Comparison of ENCODE assay signal across 21 mouse cellular contexts in the genomic region with DNA sequence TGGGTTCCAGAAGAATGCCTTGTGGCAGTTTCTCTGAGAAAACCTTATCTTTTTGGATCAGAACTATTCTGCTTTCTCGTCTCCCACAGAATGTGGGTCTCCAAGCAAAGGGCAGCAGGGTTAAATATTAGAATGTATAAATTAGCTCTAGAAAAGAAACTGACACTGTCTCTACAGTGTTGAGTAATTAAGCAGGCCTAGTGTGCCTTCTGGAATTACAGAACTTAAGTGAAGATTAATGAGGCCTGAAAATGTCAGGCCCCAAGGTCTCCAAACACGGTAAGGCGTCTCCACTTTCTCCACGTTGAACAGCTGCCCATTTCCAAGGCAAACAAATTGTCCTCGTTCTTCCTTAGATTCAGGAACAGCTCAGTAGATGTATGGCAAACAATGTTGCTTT.
DNase-seq lines count a peak whose midpoint lies in the region; ATAC-seq lines count a peak whose summit lies in the region.
"Had no signal": no experiment of that assay in that cellular context is flagged by ENCODE, and none has a peak within 500 bp of the region (broad histone marks: within the 10 kb centered on the region; RNA-seq: fewer than 3 reads in every experiment).

No protein-coding gene starts in this region.

- peak; percentile 55; the same call in 1 of the 2 replicates for ATAC-seq in kidney, embryonic 14.5 days (ENCODE audit: low FRiP score, low TSS enrichment)
- ATAC-seq in kidney, embryonic 16.5 days (ENCODE audit: low FRiP score, low TSS enrichment) = peak; percentile 77; the same call in 1 of the 2 replicates
- ATAC-seq: forebrain, embryonic 14.5 days; forebrain, embryonic 16.5 days had no signal

- WGBS in kidney, embryonic 14.5 days = 10% methylated on average over 5 of the region's 5 CpGs
- 19% methylated on average over 5 of the region's 5 CpGs for WGBS in kidney, embryonic 16.5 days

- no peak overlapping the region for H3K4me2 ChIP-seq in kidney, embryonic 14.5 days (replicated peaks; ENCODE audit: low read depth, low read length)
- no peak overlapping the region for H3K4me2 ChIP-seq in kidney, embryonic 16.5 days (replicated peaks; ENCODE audit: low read depth, low read length)
- H3K4me2 ChIP-seq: embryonic facial prominence, embryonic 13.5 days; embryonic facial prominence, embryonic 15.5 days; forebrain, embryonic 12.5 days had no signal

- no peak for DNase-seq in kidney, adult 11 months
- DNase-seq in kidney, adult 8-10 months = no peak
- DNase-seq: adrenal gland, adult 2 months; adrenal gland, postnatal 10 days; adrenal gland, postnatal 25 days; cerebellum, adult 11 months; cerebellum, adult 18-20 months; cerebellum, adult 8-10 months; cerebellum, adult 9-11 months; cerebellum, postnatal 14 days; cerebellum, postnatal 36 days; embryo, embryonic 11 days had no signal

- H3K9me3 ChIP-seq in kidney, embryonic 14.5 days (ENCODE audit: control insufficient read depth, low read length) = no peaks in the 10 kb centered on the region
- H3K9me3 ChIP-seq in kidney, embryonic 16.5 days (ENCODE audit: low read length) = no peaks in the 10 kb centered on the region
- H3K9me3 ChIP-seq: embryonic facial prominence, embryonic 13.5 days; embryonic facial prominence, embryonic 15.5 days; forebrain, embryonic 10.5 days; forebrain, embryonic 12.5 days had no signal

- no peak overlapping the region for H3K27ac ChIP-seq in kidney, embryonic 14.5 days (ENCODE audit: low read depth, low read length)
- H3K27ac ChIP-seq in kidney, embryonic 16.5 days (ENCODE audit: low read length) = no peak overlapping the region
- H3K27ac ChIP-seq: embryonic facial prominence, embryonic 13.5 days; embryonic facial prominence, embryonic 15.5 days; forebrain, embryonic 10.5 days; forebrain, embryonic 12.5 days had no signal

- H3K9ac ChIP-seq in kidney, embryonic 14.5 days (ENCODE audit: low read depth, low read length) = no peak overlapping the region
- H3K9ac ChIP-seq in kidney, embryonic 16.5 days (replicated peaks; ENCODE audit: low read length) = no peak overlapping the region
- H3K9ac ChIP-seq: embryonic facial prominence, embryonic 13.5 days; embryonic facial prominence, embryonic 15.5 days; forebrain, embryonic 12.5 days had no signal

- no peaks in the 10 kb centered on the region for H3K27me3 ChIP-seq in kidney, embryonic 14.5 days (ENCODE audit: control insufficient read depth, insufficient read depth, low read length)
- H3K27me3 ChIP-seq in kidney, embryonic 16.5 days (ENCODE audit: insufficient read depth, low read length) = no peaks in the 10 kb centered on the region
- H3K27me3 ChIP-seq: embryonic facial prominence, embryonic 13.5 days; embryonic facial prominence, embryonic 15.5 days; forebrain, embryonic 12.5 days had no signal

- no peaks in the 10 kb centered on the region for H3K36me3 ChIP-seq in kidney, embryonic 14.5 days (ENCODE audit: control insufficient read depth, insufficient read depth, low read length)
- no peaks in the 10 kb centered on the region for H3K36me3 ChIP-seq in kidney, embryonic 16.5 days (ENCODE audit: insufficient read depth, low read length)
- H3K36me3 ChIP-seq: embryonic facial prominence, embryonic 13.5 days; embryonic facial prominence, embryonic 15.5 days; forebrain, embryonic 10.5 days; forebrain, embryonic 12.5 days had no signal

- no peak overlapping the region for H3K4me3 ChIP-seq in kidney, embryonic 14.5 days (ENCODE audit: low read length)
- H3K4me3 ChIP-seq in kidney, embryonic 16.5 days (ENCODE audit: low read length) = no peak overlapping the region
- H3K4me3 ChIP-seq: embryonic facial prominence, embryonic 13.5 days; embryonic facial prominence, embryonic 15.5 days; erythroblast, embryonic 14.5 days; forebrain, embryonic 10.5 days; forebrain, embryonic 12.5 days had no signal

- H3K4me1 ChIP-seq in kidney, embryonic 14.5 days (ENCODE audit: control insufficient read depth, insufficient read depth, low read length) = no peaks in the 10 kb centered on the region
- peaks cover 10% of the 10 kb centered on the region; the same call in 1 of the 2 replicates for H3K4me1 ChIP-seq in kidney, embryonic 16.5 days (ENCODE audit: insufficient read depth, low read length)
- H3K4me1 ChIP-seq: embryonic facial prominence, embryonic 13.5 days; embryonic facial prominence, embryonic 15.5 days; forebrain, embryonic 10.5 days; forebrain, embryonic 12.5 days had no signal
